Mouse (Mus musculus): ENCODE data around the gene Atp13a4. TPM values are rescaled to one million over a fixed set of nuclear protein-coding genes. Genes with fewer than 3 reads are reported as not detected.
A peak's percentile ranks its signal among the peaks of the same experiment; 100 is the strongest.

Atp13a4 gene
- polyA plus RNA-seq, 1 experiment from 2014 or later, result not detected

- ATAC-seq (no peak), DNase-seq (peak; percentile 34)
- Histone ChIP-seq H3K36me3 (replicated peaks; ENCODE audit: insufficient read depth, low read length) (no peaks in the 10 kb centered on the region), H3K4me3 (ENCODE audit: low read depth, low read length) (no peak overlapping the region), H3K9ac (replicated peaks) (no peak overlapping the region), H3K4me1 (ENCODE audit: insufficient read depth) (no peaks in the 10 kb centered on the region), H3K27me3 (ENCODE audit: insufficient read depth, low read length) (no peaks in the 10 kb centered on the region), H3K27ac (ENCODE audit: low read depth) (no peak overlapping the region), H3K4me2 (ENCODE audit: low read depth, low read length) (no peak overlapping the region), H3K9me3 (ENCODE audit: low read length) (no peaks in the 10 kb centered on the region)
- 16% methylated on average over 5 of the region's 5 CpGs for WGBS (ENCODE audit: insufficient replicate concordance)
- TF ChIP-seq CTCF (IDR thresholded peaks at IDR 0.05; ENCODE audit: low read depth) (peak; percentile 59), EP300 (IDR thresholded peaks at IDR 0.05; ENCODE audit: low read depth) (no peak)
These were observed 110.0 kb downstream of the Atp13a4 start for GRCm38 (mm10) chr16:29434712-29435111.

- 78% methylated on average over 6 of the region's 6 CpGs for WGBS (ENCODE audit: insufficient replicate concordance)
- no peak for ATAC-seq
- Histone ChIP-seq H3K9ac (replicated peaks) (no peak overlapping the region), H3K9me3 (ENCODE audit: low read length) (no peaks in the 10 kb centered on the region), H3K4me3 (ENCODE audit: low read depth, low read length) (no peak overlapping the region), H3K27ac (ENCODE audit: low read depth) (no peak overlapping the region), H3K27me3 (ENCODE audit: insufficient read depth, low read length) (no peaks in the 10 kb centered on the region), H3K4me1 (ENCODE audit: insufficient read depth) (no peaks in the 10 kb centered on the region), H3K4me2 (ENCODE audit: low read depth, low read length) (no peak overlapping the region), H3K36me3 (replicated peaks; ENCODE audit: insufficient read depth, low read length) (no peaks in the 10 kb centered on the region)
- TF ChIP-seq EP300 (IDR thresholded peaks at IDR 0.05; ENCODE audit: low read depth), result no peak
- TF ChIP-seq CTCF (IDR thresholded peaks at IDR 0.05; ENCODE audit: low read depth), result no peak
- DNase-seq, result no peak
These were observed 129.8 kb downstream of the Atp13a4 start for GRCm38 (mm10) chr16:29414822-29415221.

- Histone ChIP-seq H3K4me1 (ENCODE audit: insufficient read depth) (no peaks in the 10 kb centered on the region), H3K9me3 (ENCODE audit: low read length) (no peaks in the 10 kb centered on the region), H3K9ac (replicated peaks) (no peak overlapping the region), H3K27me3 (ENCODE audit: insufficient read depth, low read length) (no peaks in the 10 kb centered on the region), H3K4me2 (ENCODE audit: low read depth, low read length) (no peak overlapping the region), H3K4me3 (ENCODE audit: low read depth, low read length) (no peak overlapping the region), H3K27ac (ENCODE audit: low read depth) (no peak overlapping the region), H3K36me3 (replicated peaks; ENCODE audit: insufficient read depth, low read length) (no peaks in the 10 kb centered on the region)
- no peak for TF ChIP-seq EP300 (IDR thresholded peaks at IDR 0.05; ENCODE audit: low read depth)
- TF ChIP-seq CTCF (IDR thresholded peaks at IDR 0.05; ENCODE audit: low read depth), result no peak
- DNase-seq (no peak), ATAC-seq (no peak)
- WGBS (ENCODE audit: insufficient replicate concordance), result 85% methylated on average over 10 of the region's 10 CpGs
These were observed 137.3 kb downstream of the Atp13a4 start for GRCm38 (mm10) chr16:29407319-29407718.

GRCm38 (mm10) chr16:29399079-29399478 is 145.6 kb downstream of the Atp13a4 start:
- H3K4me3 ChIP-seq (ENCODE audit: low read depth, low read length), result no peak overlapping the region
- no peaks in the 10 kb centered on the region for H3K4me1 ChIP-seq (ENCODE audit: insufficient read depth)
- no peaks in the 10 kb centered on the region for H3K9me3 ChIP-seq (ENCODE audit: low read length)
- no peak overlapping the region for H3K9ac ChIP-seq (replicated peaks)
- H3K36me3 ChIP-seq (replicated peaks; ENCODE audit: insufficient read depth, low read length), result no peaks in the 10 kb centered on the region
- H3K27me3 ChIP-seq (ENCODE audit: insufficient read depth, low read length), result no peaks in the 10 kb centered on the region
- WGBS (ENCODE audit: insufficient replicate concordance), result 66% methylated on average over 2 of the region's 2 CpGs
- TF ChIP-seq EP300 (IDR thresholded peaks at IDR 0.05; ENCODE audit: low read depth) (no peak), CTCF (IDR thresholded peaks at IDR 0.05; ENCODE audit: low read depth) (no peak)
- no peak overlapping the region for H3K4me2 ChIP-seq (ENCODE audit: low read depth, low read length)
- ATAC-seq, result no peak
- no peak overlapping the region for H3K27ac ChIP-seq (ENCODE audit: low read depth)
- DNase-seq, result no peak

- WGBS (ENCODE audit: insufficient replicate concordance), result 77% methylated on average over 4 of the region's 4 CpGs
- Histone ChIP-seq H3K4me3 (ENCODE audit: low read depth, low read length) (no peak overlapping the region), H3K9ac (replicated peaks) (no peak overlapping the region), H3K36me3 (replicated peaks; ENCODE audit: insufficient read depth, low read length) (no peaks in the 10 kb centered on the region), H3K4me1 (ENCODE audit: insufficient read depth) (no peaks in the 10 kb centered on the region), H3K27ac (ENCODE audit: low read depth) (no peak overlapping the region), H3K4me2 (ENCODE audit: low read depth, low read length) (no peak overlapping the region), H3K9me3 (ENCODE audit: low read length) (no peaks in the 10 kb centered on the region), H3K27me3 (ENCODE audit: insufficient read depth, low read length) (no peaks in the 10 kb centered on the region)
- no peak for TF ChIP-seq CTCF (IDR thresholded peaks at IDR 0.05; ENCODE audit: low read depth)
- TF ChIP-seq EP300 (IDR thresholded peaks at IDR 0.05; ENCODE audit: low read depth), result no peak
- ATAC-seq (no peak), DNase-seq (no peak)
These were observed 159.9 kb downstream of the Atp13a4 start for GRCm38 (mm10) chr16:29384781-29385180.

- Histone ChIP-seq H3K9ac (replicated peaks) (no peak within 1 kb of the TSS), H3K36me3 (replicated peaks; ENCODE audit: insufficient read depth, low read length) (no peaks in the 10 kb centered on the region), H3K27ac (ENCODE audit: low read depth) (no peak within 1 kb of the TSS), H3K4me3 (ENCODE audit: low read depth, low read length) (no peak within 1 kb of the TSS), H3K9me3 (ENCODE audit: low read length) (no peaks in the 10 kb centered on the region), H3K4me1 (ENCODE audit: insufficient read depth) (no peaks in the 10 kb centered on the region), H3K4me2 (ENCODE audit: low read depth, low read length) (no peak within 1 kb of the TSS), H3K27me3 (ENCODE audit: insufficient read depth, low read length) (no peaks in the 10 kb centered on the region)
- no peak for ATAC-seq
- DNase-seq, result no peak
- 63% methylated on average over 4 of the region's 4 CpGs for WGBS (ENCODE audit: insufficient replicate concordance)
- no peak for TF ChIP-seq EP300 (IDR thresholded peaks at IDR 0.05; ENCODE audit: low read depth)
- TF ChIP-seq CTCF (IDR thresholded peaks at IDR 0.05; ENCODE audit: low read depth), result no peak
These were observed 166.2 kb downstream of the Atp13a4 start, which contains the start of gene Atp13a5 for GRCm38 (mm10) chr16:29378458-29378857. Gene Atp13a5 (minus strand): TSS chr16:29378732.

GRCm38 (mm10) chr16:29374636-29375035 is 170.0 kb downstream of the Atp13a4 start:
- TF ChIP-seq CTCF (IDR thresholded peaks at IDR 0.05; ENCODE audit: low read depth) (no peak), EP300 (IDR thresholded peaks at IDR 0.05; ENCODE audit: low read depth) (no peak)
- 78% methylated on average over 8 of the region's 8 CpGs for WGBS (ENCODE audit: insufficient replicate concordance)

More at GRCm38 (mm10) chr16:29374636-29375035, 170.0 kb downstream of the Atp13a4 start:
- no peak for DNase-seq
- no peak for ATAC-seq
- Histone ChIP-seq H3K27me3 (ENCODE audit: insufficient read depth, low read length) (no peaks in the 10 kb centered on the region), H3K9ac (replicated peaks) (no peak overlapping the region), H3K4me1 (ENCODE audit: insufficient read depth) (no peaks in the 10 kb centered on the region), H3K9me3 (ENCODE audit: low read length) (no peaks in the 10 kb centered on the region), H3K4me2 (ENCODE audit: low read depth, low read length) (no peak overlapping the region), H3K36me3 (replicated peaks; ENCODE audit: insufficient read depth, low read length) (no peaks in the 10 kb centered on the region), H3K27ac (ENCODE audit: low read depth) (no peak overlapping the region), H3K4me3 (ENCODE audit: low read depth, low read length) (no peak overlapping the region)

Other genes starting within 250 kb of the Atp13a4 start
- gene Atp13a5, start 166.1 kb downstream of the Atp13a4 start, polyA plus RNA-seq (2015; fragmentation: Nextera tagmentation; extraction: Ambion mirVana), result 0.06 TPM in 1 of 2 replicates, not detected in the other
- gene Opa1, start 34.5 kb upstream of the Atp13a4 start, polyA plus RNA-seq (2015; fragmentation: Nextera tagmentation; extraction: Ambion mirVana), result 12.3 and 15.2 TPM in 2 replicates